Mouse (Mus musculus) spleen, postnatal 14 days (tissue): ENCODE results near the gene Ppp1r18.
A peak's percentile ranks its signal among the peaks of the same experiment; 100 is the strongest.
"Not testable (repeated sequence)": the region's sequence is repeated elsewhere in the genome, so short reads cannot be mapped to it uniquely, and the experiment has no call there.

Source experiments
- DNase-seq, 2 experiments: peaks; one replicate each; pipeline ENCODE4 v3.0.0; 2021 to 2022; ENCODE audit warnings: low spot score in 2 of 2

Gene Ppp1r18

GRCm38 (mm10) chr17:35836991-35837422, 28.4 kb upstream of the Ppp1r18 start:
- DNase-seq, result peak; percentile 81 to 82

DNA sequence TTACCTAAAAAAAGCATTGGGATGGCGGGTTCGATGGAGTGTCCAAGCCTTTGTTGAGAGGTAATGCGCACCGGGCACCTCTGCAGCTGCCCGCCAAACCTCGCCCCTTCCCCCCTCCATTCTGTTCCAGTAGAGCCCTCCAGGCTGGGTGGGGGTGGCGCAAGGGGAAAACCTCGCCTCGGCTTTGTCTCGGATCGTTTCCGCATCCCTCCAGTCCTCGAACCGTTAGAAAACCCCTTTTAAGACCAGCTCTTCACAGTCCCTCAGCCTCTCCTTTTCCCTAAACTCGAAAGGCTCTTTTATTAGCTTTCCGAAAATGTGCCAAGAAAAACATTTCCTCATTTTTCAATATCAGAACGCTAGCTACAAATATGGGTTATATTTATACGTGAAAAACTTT, 27.9 kb upstream of the Ppp1r18 start:
- no peak for DNase-seq

- peak; percentile 91 to 93 for DNase-seq
Measured at GRCm38 (mm10) chr17:35838122-35838544, 27.3 kb upstream of the Ppp1r18 start, which contains the start of gene Tubb5. Gene Tubb5 (minus strand): TSS chr17:35838306.

GRCm38 (mm10) chr17:35838570-35838969, 26.8 kb upstream of the Ppp1r18 start:
- DNase-seq, result no peak

- DNase-seq, result not testable (repeated sequence)
Measured at GRCm38 (mm10) chr17:35839002-35839401, 26.4 kb upstream of the Ppp1r18 start.

- no peak for DNase-seq
Measured at GRCm38 (mm10) chr17:35840561-35840960, 24.8 kb upstream of the Ppp1r18 start.

GRCm38 (mm10) chr17:35841076-35841950, 24.1 kb upstream of the Ppp1r18 start, which contains the start of gene Mdc1:
Gene Mdc1 (plus strand): TSS chr17:35841515.
- peak; percentile 96 to 97 for DNase-seq

- no peak for DNase-seq
Measured at GRCm38 (mm10) chr17:35842006-35842405, 23.4 kb upstream of the Ppp1r18 start.

DNA sequence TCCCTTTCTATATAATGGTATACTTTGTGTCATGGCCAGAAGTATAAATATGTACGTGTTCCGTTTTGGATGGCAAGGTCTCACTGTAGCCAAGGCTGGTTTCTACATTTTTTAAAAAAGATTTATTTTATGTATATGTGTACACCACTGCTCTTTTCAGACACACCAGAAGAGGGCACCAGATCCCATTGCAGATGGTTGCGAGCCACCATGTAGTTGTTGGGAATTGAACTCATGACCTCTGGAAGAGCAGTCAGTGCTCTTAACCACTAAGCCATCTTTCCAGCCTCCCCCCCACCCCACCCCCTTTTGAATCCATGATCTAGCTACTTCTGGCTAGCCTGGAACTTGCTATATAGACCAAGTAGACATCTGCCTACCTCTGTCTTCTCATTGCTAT, 21.9 kb upstream of the Ppp1r18 start:
- DNase-seq, result no peak

DNA sequence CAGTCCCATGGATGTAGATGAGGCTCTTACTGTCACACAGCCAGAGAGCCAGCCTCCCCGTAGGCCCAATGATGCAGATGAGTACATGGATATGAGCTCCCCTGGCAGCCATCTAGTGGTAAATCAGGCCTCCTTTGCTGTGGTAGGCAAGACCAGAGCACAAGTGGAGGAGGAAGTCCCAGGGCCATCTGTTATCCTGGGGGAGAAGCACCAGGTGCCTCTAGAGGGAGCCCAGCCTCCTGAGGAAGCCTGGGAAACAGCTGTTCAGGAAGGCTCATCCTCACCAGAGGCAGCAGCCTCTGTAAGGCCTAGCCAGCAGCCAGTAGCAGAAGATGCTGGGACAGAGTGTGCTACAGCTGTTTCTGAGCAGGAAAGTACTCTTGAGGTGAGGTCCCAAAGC, 17.3 kb upstream of the Ppp1r18 start:
- no peak for DNase-seq

DNA sequence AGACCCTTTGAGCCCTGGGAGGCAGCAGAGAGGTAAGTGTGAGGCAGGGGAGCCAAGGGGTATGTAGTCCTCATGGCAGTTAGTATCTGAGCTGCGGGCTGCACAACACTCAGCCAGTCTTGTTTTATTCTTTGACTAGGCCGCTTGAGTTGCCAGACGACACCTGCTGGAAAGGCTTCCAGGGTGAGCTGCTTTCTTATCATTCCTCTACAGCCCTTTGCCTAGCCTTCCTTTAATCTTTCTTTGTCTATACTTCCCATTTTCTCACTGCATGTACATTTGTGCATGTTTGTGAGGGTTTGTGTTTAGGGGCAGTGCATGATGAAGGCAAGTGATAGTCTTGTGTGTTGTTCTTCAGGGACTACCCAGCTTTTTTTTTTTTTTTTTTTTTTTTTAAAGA, 14.4 kb upstream of the Ppp1r18 start:
- DNase-seq, result no peak

DNA sequence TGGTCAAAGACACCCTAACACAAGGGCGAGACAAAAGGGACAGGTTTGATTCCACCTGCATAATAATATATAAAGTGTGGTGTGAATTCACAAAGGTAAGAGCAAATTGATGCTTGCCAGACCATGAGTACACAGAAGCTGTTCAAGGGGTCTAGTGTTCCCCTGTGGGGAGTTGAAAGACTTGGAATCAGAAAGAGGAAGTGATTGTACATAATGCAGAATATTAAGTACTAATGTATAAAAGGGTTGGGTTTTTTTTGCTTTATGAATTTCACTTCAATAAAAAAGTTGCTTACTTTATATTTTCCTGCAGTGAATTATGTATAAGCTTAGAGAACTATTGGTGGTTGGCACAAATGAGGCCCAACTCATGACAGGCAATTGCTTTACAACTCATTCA, 6.0 kb upstream of the Ppp1r18 start:
- no peak for DNase-seq

GRCm38 (mm10) chr17:35859835-35860234, 5.6 kb upstream of the Ppp1r18 start:
- no peak for DNase-seq

- DNase-seq, result no peak
Measured at GRCm38 (mm10) chr17:35860831-35861197, 4.6 kb upstream of the Ppp1r18 start.

GRCm38 (mm10) chr17:35861198-35861857, 4.1 kb upstream of the Ppp1r18 start, which contains the start of gene Nrm:
Gene Nrm (plus strand): TSS chr17:35861318.
- peak; percentile 72 to 82 for DNase-seq

DNA sequence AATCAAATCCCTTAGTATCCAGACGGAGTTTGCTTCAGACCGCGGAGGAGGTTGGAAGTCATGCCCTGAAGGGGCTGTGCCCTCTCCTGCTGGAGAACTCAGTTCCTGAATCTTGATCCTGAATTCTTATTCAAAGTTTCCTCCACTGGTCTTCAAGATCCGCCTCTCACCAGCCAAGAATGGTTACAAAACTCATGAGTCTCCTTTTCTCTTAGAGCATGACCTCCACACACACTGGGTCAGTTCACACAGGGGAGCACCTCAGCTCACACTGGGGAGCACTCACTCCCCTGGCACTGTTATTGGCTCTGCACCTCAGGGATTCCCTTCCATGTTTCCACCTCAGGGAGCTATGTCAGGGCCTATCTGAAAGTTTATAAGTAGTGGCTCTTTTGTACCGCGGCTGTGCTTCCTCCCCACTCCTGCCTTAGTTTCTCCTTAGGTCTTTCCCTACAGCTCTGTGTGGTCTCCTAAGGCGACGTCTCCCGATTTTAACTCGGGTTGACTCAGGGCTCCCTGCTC, 500 bp upstream of the Ppp1r18 start:
- DNase-seq, result no peak

DNA sequence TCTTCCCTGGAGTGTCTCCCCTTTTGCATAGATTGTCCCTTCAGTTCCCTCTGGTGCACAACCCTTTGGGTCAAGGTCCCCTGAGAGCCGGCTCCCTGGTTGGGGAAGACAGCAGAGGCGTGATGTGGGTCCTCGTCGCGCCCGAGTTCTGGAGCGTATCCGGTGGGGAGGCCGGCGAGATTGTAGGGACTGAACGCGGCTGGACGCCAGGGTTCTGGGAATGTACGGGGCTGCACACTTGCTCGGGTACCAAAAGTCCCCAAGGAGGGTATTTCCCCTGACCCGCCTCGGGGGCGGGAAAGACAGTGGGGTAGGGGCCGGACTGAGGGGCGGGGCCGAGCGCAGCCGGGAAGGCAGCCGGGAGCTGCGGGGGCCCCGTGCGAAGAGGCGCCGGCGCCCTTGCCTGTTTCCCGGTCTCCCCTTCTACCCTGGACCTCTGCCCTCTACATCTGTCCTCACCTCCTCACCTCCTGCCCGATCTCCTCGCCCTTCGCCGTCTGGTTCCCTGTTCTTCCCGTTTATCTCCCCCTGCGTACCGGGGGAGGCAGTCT, 963 bp downstream of the Ppp1r18 start:
- DNase-seq, result peak; percentile 34 to 45

DNA sequence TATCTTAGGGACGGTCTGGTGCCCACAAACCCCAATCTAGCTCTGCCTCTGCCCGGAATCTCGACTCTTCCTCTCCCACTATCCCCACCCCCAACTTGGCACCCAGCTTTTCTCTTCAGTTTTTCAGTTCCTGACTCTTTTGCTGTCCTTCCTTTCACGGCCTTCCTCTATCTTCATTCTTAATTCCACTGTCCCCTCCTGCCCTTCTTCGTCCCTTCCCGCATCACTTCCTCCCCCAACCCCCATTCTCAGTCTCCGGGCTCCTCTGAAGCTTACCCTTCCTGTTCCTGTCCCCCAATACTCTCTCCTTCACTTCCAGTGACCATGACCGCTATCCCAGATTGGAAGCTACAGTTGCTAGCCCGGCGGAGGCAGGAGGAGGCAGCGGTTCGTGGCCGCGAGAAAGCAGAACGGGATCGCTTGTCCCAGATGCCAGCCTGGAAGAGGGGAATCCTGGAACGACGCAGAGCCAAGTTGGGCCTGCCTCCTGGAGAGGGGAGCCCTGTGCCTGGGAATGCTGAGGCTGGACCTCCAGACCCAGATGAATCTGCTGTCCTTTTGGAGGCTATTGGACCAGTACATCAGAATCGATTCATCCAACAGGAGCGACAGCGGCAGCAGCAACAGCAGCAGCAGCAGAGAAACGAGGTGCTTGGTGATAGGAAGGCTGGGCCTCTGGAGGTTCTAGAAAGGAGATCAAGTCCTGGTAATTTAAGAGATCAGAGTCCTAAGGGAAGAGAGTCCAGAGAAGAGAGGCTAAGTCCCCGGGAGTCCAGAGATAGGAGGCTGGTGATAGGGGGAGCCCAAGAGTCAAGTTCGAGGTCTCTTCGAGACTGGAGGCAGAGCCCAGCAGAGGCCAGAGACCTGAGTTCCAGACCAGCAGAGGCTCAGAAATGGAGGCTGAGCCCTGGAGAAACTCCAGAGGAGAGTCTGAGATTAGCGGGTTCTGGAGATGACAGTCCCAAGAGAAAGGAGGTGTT, 1.8 kb downstream of the Ppp1r18 start:
- peak; percentile 44 to 62 for DNase-seq

GRCm38 (mm10) chr17:35868165-35868820, 2.9 kb downstream of the Ppp1r18 start:
- no peak for DNase-seq

DNA sequence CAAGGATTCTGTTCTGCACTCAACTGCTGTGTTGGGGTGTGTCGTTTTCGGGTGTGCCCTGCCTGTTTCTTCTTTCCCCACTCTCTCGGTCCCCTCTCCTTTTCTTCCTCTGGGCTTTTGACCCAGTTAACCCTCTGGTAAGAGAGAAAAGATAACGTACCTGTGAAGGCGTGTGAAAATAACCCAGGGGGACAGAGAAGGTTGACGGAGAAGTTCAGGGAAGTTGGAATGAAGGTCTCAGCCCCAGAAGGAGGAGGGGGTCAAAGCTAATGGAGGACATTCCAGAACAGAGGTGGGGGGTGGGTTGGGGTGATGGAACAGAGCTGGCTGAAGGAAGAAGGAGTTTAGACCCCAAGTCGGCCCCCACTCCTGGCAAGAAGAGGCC, 3.6 kb downstream of the Ppp1r18 start:
- DNase-seq, result no peak
